Mouse (Mus musculus) embryo, embryonic 9.5 days (tissue): ENCODE data around the gene P3h4.
A peak's percentile ranks its signal among the peaks of the same experiment; 100 is the strongest.

Source experiments
- DNase-seq: peaks from one replicate; pipeline ENCODE4 v3.0.0-alpha.2; 2017; ENCODE audit errors: extremely low spot score

Gene P3h4

GRCm38 (mm10) chr11:100414021-100414913, at the start of gene P3h4:
Gene P3h4 (minus strand): TSS chr11:100414836.
- DNase-seq: peak; percentile 89

GRCm38 (mm10) chr11:100462699-100463098, 48.1 kb upstream of the P3h4 start:
- DNase-seq: no peak

- DNase-seq: no peak
Observed at GRCm38 (mm10) chr11:100457711-100458110, 43.1 kb upstream of the P3h4 start.

GRCm38 (mm10) chr11:100457247-100457646, 42.6 kb upstream of the P3h4 start:
- DNase-seq: no peak

GRCm38 (mm10) chr11:100442625-100443024, 28.0 kb upstream of the P3h4 start:
- no peak for DNase-seq

GRCm38 (mm10) chr11:100441797-100442196, 27.2 kb upstream of the P3h4 start, which contains the start of the genes Nt5c3b and Klhl10:
Gene Nt5c3b (minus strand): TSS chr11:100441808.
Gene Klhl10 (plus strand): TSS chr11:100441917.
- DNase-seq: no peak

GRCm38 (mm10) chr11:100440691-100441522, 26.3 kb upstream of the P3h4 start:
- DNase-seq: peak; percentile 80

- DNase-seq: no peak
Observed at GRCm38 (mm10) chr11:100437901-100438300, 23.3 kb upstream of the P3h4 start.

GRCm38 (mm10) chr11:100435678-100436246, 21.1 kb upstream of the P3h4 start:
- no peak for DNase-seq

- DNase-seq: no peak
Observed at GRCm38 (mm10) chr11:100432002-100432401, 17.4 kb upstream of the P3h4 start.

GRCm38 (mm10) chr11:100430052-100430451, 15.4 kb upstream of the P3h4 start:
- DNase-seq: no peak

GRCm38 (mm10) chr11:100428612-100429199, 14.1 kb upstream of the P3h4 start:
- no peak for DNase-seq

GRCm38 (mm10) chr11:100426820-100427219, 12.2 kb upstream of the P3h4 start:
- no peak for DNase-seq

- DNase-seq: peak; percentile 52
Observed at GRCm38 (mm10) chr11:100425851-100426250, 11.2 kb upstream of the P3h4 start.

GRCm38 (mm10) chr11:100423836-100424235, 9.2 kb upstream of the P3h4 start:
- DNase-seq: no peak

GRCm38 (mm10) chr11:100421537-100421936, 6.9 kb upstream of the P3h4 start:
- no peak for DNase-seq

GRCm38 (mm10) chr11:100414914-100415822, 532 bp upstream of the P3h4 start, which contains the start of gene Fkbp10:
Gene Fkbp10 (plus strand): TSS chr11:100415697.
- DNase-seq: peak; percentile 77

- peak; percentile 12 for DNase-seq
Observed at GRCm38 (mm10) chr11:100413541-100413940, 1.1 kb downstream of the P3h4 start.

GRCm38 (mm10) chr11:100411736-100412135, 2.9 kb downstream of the P3h4 start:
- no peak for DNase-seq

GRCm38 (mm10) chr11:100409686-100410085, 5.0 kb downstream of the P3h4 start:
- DNase-seq: no peak
